Mouse (Mus musculus): ENCODE data around the gene Stat4. TPM values are rescaled to one million over a fixed set of nuclear protein-coding genes. Genes with fewer than 3 reads are reported as not detected.

Gene Stat4
- polyA plus RNA-seq, 1 experiment from 2014 or later: 0.57 TPM

- peak overlapping the region; percentile 89 for H3K27ac ChIP-seq (replicated peaks)
- H3K27me3 ChIP-seq: no peaks in the 10 kb centered on the region
- peaks cover 9% of the 10 kb centered on the region for H3K4me1 ChIP-seq (replicated peaks)
- no peaks in the 10 kb centered on the region for H3K36me3 ChIP-seq
- H3K9ac ChIP-seq: peak overlapping the region; percentile 70
- H3K4me3 ChIP-seq: peak overlapping the region; percentile 31
- H3K4me2 ChIP-seq: peak overlapping the region; percentile 57
- H3K9me3 ChIP-seq: no peaks in the 10 kb centered on the region
- WGBS: under 1% methylated on average over 32 of the region's 32 CpGs
- ATAC-seq (ENCODE audit: low read depth): peak; percentile 97
Measured at GRCm38 (mm10) chr1:52113666-52114069, 126.7 kb downstream of the Stat4 start.

GRCm38 (mm10) chr1:52116441-52116840 lies 129.5 kb downstream of the Stat4 start:
- Histone ChIP-seq H3K27ac (replicated peaks) (no peak overlapping the region), H3K4me2 (no peak overlapping the region), H3K4me3 (no peak overlapping the region), H3K4me1 (replicated peaks) (peaks cover 21% of the 10 kb centered on the region), H3K9ac (no peak overlapping the region), H3K9me3 (no peaks in the 10 kb centered on the region), H3K27me3 (no peaks in the 10 kb centered on the region), H3K36me3 (no peaks in the 10 kb centered on the region)
- 83% methylated on average over 3 of the region's 3 CpGs for WGBS
- no peak for ATAC-seq (ENCODE audit: low read depth)

- Histone ChIP-seq H3K9ac (no peak overlapping the region), H3K4me2 (no peak overlapping the region), H3K9me3 (no peaks in the 10 kb centered on the region), H3K4me3 (no peak overlapping the region), H3K27me3 (no peaks in the 10 kb centered on the region), H3K36me3 (no peaks in the 10 kb centered on the region), H3K27ac (replicated peaks) (no peak overlapping the region), H3K4me1 (replicated peaks) (peaks cover 21% of the 10 kb centered on the region)
- ATAC-seq (ENCODE audit: low read depth): no peak
- WGBS: 85% methylated on average over 1 of the region's 1 CpGs
Measured at GRCm38 (mm10) chr1:52117777-52118176, 130.8 kb downstream of the Stat4 start.

GRCm38 (mm10) chr1:52118860-52119591 lies 132.1 kb downstream of the Stat4 start, which contains the start of gene Stat1:
Stat1 (plus strand) TSS chr1:52119440.
- peak within 1 kb of the TSS; percentile 82 for H3K9ac ChIP-seq
- H3K4me3 ChIP-seq: peak within 1 kb of the TSS; percentile 87
- H3K27me3 ChIP-seq: no peaks in the 10 kb centered on the region
- no peaks in the 10 kb centered on the region for H3K36me3 ChIP-seq
- peaks cover 15% of the 10 kb centered on the region for H3K4me1 ChIP-seq (replicated peaks)
- peak within 1 kb of the TSS; percentile 59 for H3K27ac ChIP-seq (replicated peaks)
- H3K9me3 ChIP-seq: no peaks in the 10 kb centered on the region
- peak; percentile 94 for ATAC-seq (ENCODE audit: low read depth)
- 5% methylated on average over 37 of the region's 37 CpGs for WGBS
- peak within 1 kb of the TSS; percentile 81 for H3K4me2 ChIP-seq

GRCm38 (mm10) chr1:52119691-52120090 lies 132.7 kb downstream of the Stat4 start:
- 1% methylated on average over 20 of the region's 20 CpGs for WGBS
- no peak for ATAC-seq (ENCODE audit: low read depth)
- H3K4me3 ChIP-seq: peak overlapping the region; percentile 87
- no peaks in the 10 kb centered on the region for H3K9me3 ChIP-seq
- H3K4me1 ChIP-seq (replicated peaks): peaks cover 15% of the 10 kb centered on the region
- no peak overlapping the region for H3K27ac ChIP-seq (replicated peaks)
- H3K27me3 ChIP-seq: no peaks in the 10 kb centered on the region
- H3K4me2 ChIP-seq: peak overlapping the region; percentile 81
- no peaks in the 10 kb centered on the region for H3K36me3 ChIP-seq
- H3K9ac ChIP-seq: peak overlapping the region; percentile 82

GRCm38 (mm10) chr1:52120191-52120590 lies 133.2 kb downstream of the Stat4 start:
- 37% methylated on average over 10 of the region's 10 CpGs for WGBS
- Histone ChIP-seq H3K4me3 (peak overlapping the region; percentile 87), H3K4me2 (peak overlapping the region; percentile 81), H3K27me3 (no peaks in the 10 kb centered on the region), H3K9ac (peak overlapping the region; percentile 82), H3K27ac (replicated peaks) (no peak overlapping the region), H3K4me1 (replicated peaks) (peaks cover 15% of the 10 kb centered on the region), H3K36me3 (no peaks in the 10 kb centered on the region), H3K9me3 (no peaks in the 10 kb centered on the region)
- ATAC-seq (ENCODE audit: low read depth): no peak

- Histone ChIP-seq H3K36me3 (no peaks in the 10 kb centered on the region), H3K4me3 (no peak overlapping the region), H3K4me1 (replicated peaks) (peaks cover 15% of the 10 kb centered on the region), H3K9me3 (no peaks in the 10 kb centered on the region), H3K27me3 (no peaks in the 10 kb centered on the region), H3K9ac (no peak overlapping the region), H3K4me2 (no peak overlapping the region), H3K27ac (replicated peaks) (no peak overlapping the region)
- WGBS: 90% methylated on average over 3 of the region's 3 CpGs
- ATAC-seq (ENCODE audit: low read depth): no peak
Measured at GRCm38 (mm10) chr1:52121052-52121451, 134.1 kb downstream of the Stat4 start.

GRCm38 (mm10) chr1:52124818-52125217 lies 137.9 kb downstream of the Stat4 start:
- Histone ChIP-seq H3K4me3 (no peak overlapping the region), H3K36me3 (peaks cover 14% of the 10 kb centered on the region), H3K9ac (no peak overlapping the region), H3K4me1 (replicated peaks) (peaks cover 8% of the 10 kb centered on the region), H3K9me3 (no peaks in the 10 kb centered on the region), H3K27ac (replicated peaks) (no peak overlapping the region), H3K27me3 (no peaks in the 10 kb centered on the region), H3K4me2 (no peak overlapping the region)
- no peak for ATAC-seq (ENCODE audit: low read depth)
- 79% methylated on average over 3 of the region's 3 CpGs for WGBS

- no peaks in the 10 kb centered on the region for H3K4me1 ChIP-seq (replicated peaks)
- no peak for ATAC-seq (ENCODE audit: low read depth)
- H3K4me3 ChIP-seq: no peak overlapping the region
- no peak overlapping the region for H3K4me2 ChIP-seq
- no peak overlapping the region for H3K9ac ChIP-seq
- H3K27me3 ChIP-seq: no peaks in the 10 kb centered on the region
- peaks cover 14% of the 10 kb centered on the region for H3K36me3 ChIP-seq
- H3K27ac ChIP-seq (replicated peaks): no peak overlapping the region
- no peaks in the 10 kb centered on the region for H3K9me3 ChIP-seq
- 92% methylated on average over 6 of the region's 6 CpGs for WGBS
Measured at GRCm38 (mm10) chr1:52127350-52127749, 140.4 kb downstream of the Stat4 start.

GRCm38 (mm10) chr1:52129794-52130193 lies 142.8 kb downstream of the Stat4 start:
- Histone ChIP-seq H3K36me3 (peaks cover 16% of the 10 kb centered on the region), H3K27me3 (no peaks in the 10 kb centered on the region), H3K9ac (no peak overlapping the region), H3K4me2 (no peak overlapping the region), H3K4me3 (no peak overlapping the region), H3K4me1 (replicated peaks) (no peaks in the 10 kb centered on the region), H3K9me3 (no peaks in the 10 kb centered on the region), H3K27ac (replicated peaks) (no peak overlapping the region)
- 71% methylated on average over 6 of the region's 6 CpGs for WGBS
- no peak for ATAC-seq (ENCODE audit: low read depth)

GRCm38 (mm10) chr1:52131787-52132377 lies 144.9 kb downstream of the Stat4 start:
- no peak overlapping the region for H3K9ac ChIP-seq
- H3K4me1 ChIP-seq (replicated peaks): no peaks in the 10 kb centered on the region
- H3K9me3 ChIP-seq: no peaks in the 10 kb centered on the region
- no peak overlapping the region for H3K4me2 ChIP-seq
- peaks cover 9% of the 10 kb centered on the region for H3K36me3 ChIP-seq
- no peak overlapping the region for H3K27ac ChIP-seq (replicated peaks)
- no peaks in the 10 kb centered on the region for H3K27me3 ChIP-seq
- 79% methylated on average over 11 of the region's 11 CpGs for WGBS
- no peak for ATAC-seq (ENCODE audit: low read depth)
- H3K4me3 ChIP-seq: no peak overlapping the region

- no peak overlapping the region for H3K27ac ChIP-seq (replicated peaks)
- H3K4me3 ChIP-seq: no peak overlapping the region
- H3K36me3 ChIP-seq: 0 out of 2 replicates have a peak, but pooled peaks cover 2% of the 10 kb centered on the region
- no peak for ATAC-seq (ENCODE audit: low read depth)
- H3K9me3 ChIP-seq: no peaks in the 10 kb centered on the region
- no peak overlapping the region for H3K4me2 ChIP-seq
- H3K27me3 ChIP-seq: no peaks in the 10 kb centered on the region
- H3K4me1 ChIP-seq (replicated peaks): no peaks in the 10 kb centered on the region; the same call in 1 of the 2 replicates
- no peak overlapping the region for H3K9ac ChIP-seq
- WGBS: 79% methylated on average over 8 of the region's 8 CpGs
Measured at GRCm38 (mm10) chr1:52133254-52133653, 146.3 kb downstream of the Stat4 start.
